Mouse (Mus musculus) neutrophil, adult 5-6 weeks (primary cell): ENCODE measurements around the gene Traf4. TPM values are rescaled to one million over a fixed set of nuclear protein-coding genes. Genes with fewer than 3 reads are reported as not detected.

Experiments
- ATAC-seq: fragments of 151-379, 151-347 bp; 2 replicates; pipeline ENCODE4 v1.8.0; 2017; ENCODE audit warnings: mild to moderate bottlenecking, moderate TSS enrichment; ENCODE audit not compliant: insufficient number of reproducible peaks, poor library complexity, low FRiP score, severe bottlenecking; ENCODE audit errors: extremely low read depth
- total RNA-seq: library from RNA; stranded (forward); fragments of 200-1000 nt; gene quantifications from 2 replicates; pipeline ENCODE4 v1.2.3, GENCODE M21; 2017

Traf4 gene
- total RNA-seq, 1 experiment from 2014 or later, result 9.9 TPM

DNA sequence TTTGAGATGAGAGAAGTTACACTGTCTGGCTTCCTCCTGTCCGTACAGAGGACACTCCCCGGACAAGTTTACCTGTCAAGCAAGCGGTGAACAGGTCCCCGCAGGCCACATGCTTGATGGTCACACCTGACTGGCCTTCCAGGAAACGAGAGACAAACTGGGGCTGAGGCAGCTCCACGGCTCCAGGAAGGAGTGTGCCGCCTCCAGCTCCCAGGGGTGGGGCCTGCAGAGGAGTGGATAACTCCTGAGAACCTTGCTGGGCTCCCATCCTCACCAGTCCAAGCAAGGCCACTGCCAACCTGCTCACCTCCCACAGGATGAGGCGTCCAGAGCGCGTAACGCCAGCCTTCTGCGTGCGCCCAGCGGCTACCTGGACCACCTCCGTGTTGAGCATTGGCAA is 4.9 kb upstream of the Traf4 start:
- no peak for ATAC-seq

DNA sequence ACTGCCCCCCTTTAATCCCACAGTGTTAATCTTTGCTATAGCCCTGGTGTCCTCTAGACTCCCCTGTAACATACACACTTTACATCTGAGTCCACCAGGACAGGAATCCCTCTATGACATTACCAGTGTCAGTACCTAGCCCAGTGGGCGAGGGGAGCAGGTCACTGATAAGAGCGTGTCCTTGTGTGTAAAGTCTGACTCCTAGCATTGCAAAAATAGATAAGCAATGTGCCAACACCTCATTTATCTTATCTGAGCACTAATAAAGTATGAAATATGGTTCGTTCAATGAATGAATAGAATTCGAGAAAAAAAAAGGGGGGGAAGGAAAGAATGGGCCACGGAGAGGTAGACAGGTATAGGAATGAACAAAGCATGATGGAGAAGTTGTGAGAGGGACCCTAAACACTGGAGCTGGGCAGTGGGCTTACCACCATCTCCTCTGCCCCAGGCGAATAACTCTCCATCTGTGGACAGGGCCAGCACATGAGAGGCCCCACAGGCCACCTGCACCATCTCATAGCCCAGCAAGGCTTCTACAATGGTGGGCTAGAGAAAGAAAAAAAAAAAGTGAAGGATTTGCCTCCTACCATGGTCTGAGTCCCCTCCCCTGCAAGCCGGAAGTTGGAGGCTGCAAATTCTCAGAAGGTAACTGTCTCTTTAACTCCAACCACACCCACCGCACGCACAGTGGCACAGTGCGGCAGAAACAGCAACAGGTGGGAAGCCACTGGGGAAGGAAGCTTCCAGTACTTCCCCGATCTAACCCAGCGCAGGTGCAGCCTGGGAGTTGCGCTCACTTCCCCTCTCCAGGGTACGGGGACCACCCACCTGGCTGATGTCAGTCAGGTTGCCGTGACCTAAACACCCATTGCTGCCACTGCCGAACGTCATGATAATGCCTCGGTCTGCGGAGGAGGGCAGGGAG is 3.4 kb upstream of the Traf4 start:
- peak; percentile 44 for ATAC-seq

DNA sequence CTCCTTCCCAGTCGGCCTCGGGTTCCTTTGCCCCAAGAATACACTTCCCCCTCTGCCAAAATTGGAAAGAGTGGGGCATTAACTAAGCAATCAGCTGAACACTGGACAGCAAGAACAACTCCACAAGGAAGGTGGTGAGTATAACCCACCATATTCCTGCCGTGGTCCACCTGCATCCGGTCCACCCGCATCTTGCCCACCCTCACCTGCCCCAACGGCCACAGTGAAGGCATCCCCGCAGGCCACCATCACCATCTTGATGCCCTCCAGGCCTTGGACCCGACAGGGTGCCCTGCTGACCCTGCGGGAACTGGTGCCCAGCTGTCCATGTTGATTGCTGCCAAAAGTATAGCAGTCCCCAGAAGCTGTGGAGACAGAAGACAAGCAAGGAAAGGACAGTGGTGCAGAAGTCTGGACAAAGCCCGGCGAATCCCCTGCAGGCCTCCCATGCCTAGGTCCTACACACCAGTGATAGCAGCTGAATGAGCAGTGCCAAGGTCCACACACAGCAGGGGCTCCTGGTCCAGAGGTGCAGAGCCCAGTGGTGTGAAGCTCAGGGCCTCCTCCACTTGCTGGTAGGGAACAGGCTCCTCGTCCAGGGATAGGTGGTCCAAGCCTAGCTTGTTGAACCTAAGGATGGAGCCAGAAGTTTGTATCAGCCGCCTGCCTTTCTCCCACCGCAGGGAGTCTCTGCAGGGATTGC is 2.0 kb upstream of the Traf4 start:
- no peak for ATAC-seq

DNA sequence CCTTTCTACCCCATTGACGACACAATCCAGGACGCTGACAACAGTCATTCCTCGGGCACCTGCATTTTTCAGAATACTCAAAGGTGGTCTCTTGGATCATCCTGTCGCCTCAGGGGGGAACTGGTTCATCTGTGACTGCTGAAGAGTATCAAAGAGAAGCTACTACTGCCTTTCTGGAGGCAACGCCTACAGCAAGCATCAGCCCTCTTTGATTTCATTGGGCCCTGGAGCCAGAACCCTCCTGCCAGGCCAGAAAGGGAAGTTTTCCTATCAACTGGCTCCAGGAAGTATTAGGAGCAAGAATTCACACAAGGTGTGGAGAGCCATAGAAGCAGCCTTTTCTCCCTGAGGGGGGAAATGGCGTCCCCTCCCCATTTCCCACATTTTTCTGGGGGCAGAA is 1.3 kb upstream of the Traf4 start:
- ATAC-seq, result no peak

DNA sequence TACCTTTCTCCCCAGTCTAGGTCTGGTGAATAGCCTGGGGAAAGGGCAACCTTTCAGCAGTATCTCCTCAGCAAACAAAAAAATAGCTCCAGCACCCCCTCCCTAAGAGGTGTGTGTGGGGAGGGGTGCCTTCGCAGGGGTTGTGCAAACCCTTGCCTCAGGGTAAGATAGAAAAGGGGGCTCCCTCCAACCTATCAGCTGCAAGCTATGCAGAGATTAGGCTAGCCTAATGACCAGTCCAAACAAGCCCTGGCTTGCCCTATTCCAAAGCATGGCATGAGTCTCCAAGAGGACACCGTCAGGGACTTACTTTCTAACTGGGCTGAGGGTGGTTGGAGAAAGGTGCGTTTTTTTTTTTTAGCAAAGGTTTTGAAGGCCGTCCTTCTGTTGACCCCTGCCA is 772 bp upstream of the Traf4 start:
- ATAC-seq, result no peak

DNA sequence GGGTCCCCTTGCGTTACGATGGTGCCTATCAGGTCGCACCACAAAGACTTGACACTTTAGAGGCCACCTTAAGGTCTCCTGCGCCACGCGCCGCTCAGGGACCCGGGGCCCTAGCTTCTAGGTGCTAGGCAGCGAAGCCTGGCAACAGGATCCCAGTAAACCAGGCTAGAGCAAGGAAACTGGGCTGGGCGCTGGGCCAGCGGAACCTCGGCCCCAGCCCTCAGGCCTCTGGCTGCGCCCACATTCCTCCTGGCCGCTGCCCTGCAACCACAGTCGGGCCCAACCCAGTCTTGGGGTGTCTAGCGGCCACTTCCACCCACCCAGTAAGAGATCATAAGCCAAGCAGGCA is 346 bp upstream of the Traf4 start:
- no peak for ATAC-seq

DNA sequence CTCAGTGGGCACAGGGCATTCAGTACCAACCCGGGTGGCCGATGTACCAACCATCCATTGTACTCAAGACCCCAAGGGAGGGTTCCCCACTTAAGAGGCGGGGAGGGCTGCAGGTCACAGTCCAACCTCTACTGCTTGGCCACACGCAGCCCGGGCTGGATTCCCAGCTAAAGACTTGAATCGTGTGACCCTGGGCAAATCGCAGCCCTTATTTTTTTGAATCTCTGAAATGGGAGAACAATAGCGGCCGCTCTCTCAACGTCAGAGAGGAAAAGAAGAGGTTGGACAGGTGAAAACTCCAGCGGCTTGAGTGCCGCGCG is 825 bp downstream of the Traf4 start:
- ATAC-seq, result no peak

DNA sequence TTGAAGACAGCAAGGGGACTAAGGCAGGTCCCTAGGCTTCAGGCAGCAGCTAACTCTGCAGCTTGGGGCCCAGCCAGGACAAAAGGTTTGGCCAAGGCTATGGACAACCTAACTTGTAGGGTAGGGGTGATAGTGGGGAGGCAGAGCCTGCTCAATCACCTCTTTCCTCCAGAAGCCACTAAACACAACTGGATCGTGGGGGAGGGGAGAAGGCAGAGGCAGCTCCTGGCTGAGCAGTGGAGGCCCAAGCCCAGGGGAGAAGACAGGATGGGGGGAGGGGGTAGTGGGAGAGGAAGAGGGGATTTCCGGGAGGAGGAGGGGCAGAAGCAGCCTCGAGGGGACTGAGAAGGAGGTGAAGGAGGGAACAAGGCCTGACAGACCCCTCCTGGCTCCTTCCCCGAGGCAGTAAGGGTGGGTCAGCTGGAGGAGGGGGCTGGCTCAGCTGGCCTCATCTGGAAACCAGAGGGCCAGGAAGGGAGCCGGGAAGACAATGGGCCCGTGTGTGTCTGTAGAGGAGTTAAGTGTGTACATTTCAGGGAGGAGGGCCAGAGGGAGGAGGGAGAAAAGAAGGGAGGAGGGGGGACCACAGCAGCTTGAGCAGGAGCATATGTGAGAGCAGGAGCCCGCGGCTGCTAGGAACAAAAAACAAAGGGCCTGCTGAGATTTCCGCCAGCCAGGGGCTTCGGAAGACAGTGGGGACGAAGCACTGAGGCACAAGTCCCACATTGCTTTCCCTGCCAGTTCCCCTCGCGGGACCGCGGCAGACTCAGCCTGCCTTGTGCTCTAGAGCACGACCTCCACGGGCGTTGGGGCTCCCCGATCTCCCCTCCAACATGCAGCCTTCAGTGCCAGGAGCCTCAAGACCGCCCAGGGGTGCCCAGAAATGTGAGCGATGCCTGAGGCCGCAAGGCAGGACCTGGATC is 1.4 kb downstream of the Traf4 start:
- ATAC-seq, result no peak

DNA sequence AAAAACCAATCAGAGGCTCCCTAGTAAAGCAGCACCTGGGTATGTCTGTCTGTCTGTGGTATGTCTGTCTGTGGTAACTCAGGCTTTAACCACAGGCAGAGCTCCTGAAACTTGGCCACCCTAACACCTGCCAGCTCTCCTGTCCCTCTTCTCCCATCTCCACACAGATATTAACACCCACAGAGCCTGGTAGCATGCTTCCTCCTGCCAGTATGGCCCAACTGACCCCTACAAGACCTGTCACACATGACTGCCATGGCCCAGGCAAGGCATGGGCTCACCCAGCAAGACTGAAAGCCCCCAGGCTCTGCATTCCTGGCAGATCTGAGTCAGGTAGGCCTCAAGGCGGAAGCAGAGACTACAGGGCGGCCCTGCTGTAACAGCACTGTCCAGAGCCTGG is 2.3 kb downstream of the Traf4 start:
- ATAC-seq, result no peak

DNA sequence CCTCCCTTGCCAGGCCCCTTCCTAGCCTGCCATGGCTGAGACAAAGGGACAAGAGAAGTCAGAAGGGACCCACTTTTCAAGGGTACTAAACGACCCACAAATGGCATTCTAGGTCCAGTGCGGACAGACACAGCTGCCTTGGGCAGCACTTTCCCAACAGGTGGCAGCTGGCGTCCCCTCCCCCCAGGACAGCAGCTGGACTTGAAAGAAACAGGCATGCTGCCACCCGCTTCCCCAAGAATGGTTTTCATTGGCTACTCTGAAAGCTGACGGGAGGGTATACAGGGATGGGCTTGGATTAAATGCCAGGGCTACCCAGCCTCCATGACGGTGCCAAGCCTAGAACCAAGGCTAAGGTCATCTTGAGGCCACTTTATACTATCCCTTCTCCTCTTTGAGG is 2.9 kb downstream of the Traf4 start:
- ATAC-seq, result no peak

DNA sequence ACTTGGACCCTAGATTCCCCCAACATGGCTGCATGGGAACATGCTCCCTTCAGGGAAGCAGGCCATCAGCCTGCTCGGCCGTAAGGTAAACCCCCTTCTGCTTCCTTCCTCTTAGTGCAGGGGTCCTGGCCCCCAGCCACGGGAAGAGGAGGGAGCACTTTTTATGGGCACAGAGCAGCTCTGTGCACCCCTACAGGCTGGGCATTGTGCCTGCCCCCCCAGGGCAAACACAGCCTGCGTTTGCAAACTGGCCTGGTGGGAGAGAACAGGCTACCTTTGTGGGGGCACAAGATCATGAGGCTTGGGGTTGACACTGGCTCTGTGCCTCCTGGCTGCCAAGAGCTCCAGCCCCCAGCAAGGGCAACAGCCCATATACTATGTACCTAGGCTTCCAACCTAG is 3.4 kb downstream of the Traf4 start:
- ATAC-seq, result no peak

DNA sequence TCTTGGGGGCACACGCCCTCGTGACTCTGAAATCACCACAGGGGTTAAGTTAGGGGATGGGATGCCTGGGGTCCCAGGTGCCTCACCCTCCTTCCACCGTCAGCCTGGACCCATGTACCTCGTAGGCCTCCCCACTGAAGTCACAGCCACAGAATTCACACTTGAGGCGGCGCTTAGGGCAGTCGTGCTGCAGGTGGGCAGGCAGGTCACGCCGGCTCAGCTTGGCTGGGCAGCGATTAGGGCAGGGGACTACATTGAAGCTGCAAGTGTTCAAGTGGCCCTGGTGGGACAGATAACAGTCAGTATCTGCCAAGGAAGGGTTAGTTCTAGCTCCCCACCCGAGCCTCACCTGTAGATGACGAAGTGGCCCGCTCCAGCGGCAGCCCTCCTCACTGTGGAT is 4.2 kb downstream of the Traf4 start:
- ATAC-seq, result no peak

DNA sequence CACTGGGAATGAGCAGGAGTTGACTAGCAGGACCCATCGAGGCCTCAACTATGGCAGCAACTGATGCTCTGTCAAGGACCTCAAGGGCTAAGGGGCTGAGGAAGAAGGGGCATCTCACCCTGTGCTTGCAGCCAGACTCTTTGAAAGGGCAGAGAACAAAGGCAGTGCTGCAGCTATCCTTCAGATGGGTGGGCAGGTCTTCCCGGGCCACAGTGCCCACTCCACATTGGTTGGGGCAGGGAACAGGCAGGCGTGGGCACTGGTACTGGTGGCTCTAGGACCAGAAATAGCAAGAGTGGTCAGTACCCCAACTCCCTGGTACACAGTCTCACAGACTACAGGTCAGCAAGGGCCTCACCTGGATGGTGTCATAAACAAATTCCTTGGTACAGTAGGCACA is 4.7 kb downstream of the Traf4 start:
- no peak for ATAC-seq

DNA sequence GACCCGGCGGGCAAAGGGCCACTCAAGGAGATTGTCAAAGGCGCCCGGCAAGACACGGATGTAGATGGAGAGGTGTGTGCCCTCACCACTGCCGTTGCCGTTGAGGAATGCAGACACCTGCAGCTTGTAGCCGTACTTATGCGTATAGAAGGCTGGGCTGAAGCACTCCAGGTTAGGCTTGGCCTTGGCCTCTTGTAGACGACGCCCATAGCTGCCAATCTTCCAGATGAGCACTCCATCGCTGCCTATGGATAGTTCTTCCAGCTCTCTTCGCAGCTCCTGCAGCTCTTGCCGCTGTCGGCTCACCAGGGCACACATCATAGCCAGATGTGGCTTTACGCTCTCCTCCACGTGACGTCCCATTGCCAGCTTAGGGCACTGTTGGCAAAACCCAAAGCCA is 5.2 kb downstream of the Traf4 start:
- ATAC-seq, result no peak

DNA sequence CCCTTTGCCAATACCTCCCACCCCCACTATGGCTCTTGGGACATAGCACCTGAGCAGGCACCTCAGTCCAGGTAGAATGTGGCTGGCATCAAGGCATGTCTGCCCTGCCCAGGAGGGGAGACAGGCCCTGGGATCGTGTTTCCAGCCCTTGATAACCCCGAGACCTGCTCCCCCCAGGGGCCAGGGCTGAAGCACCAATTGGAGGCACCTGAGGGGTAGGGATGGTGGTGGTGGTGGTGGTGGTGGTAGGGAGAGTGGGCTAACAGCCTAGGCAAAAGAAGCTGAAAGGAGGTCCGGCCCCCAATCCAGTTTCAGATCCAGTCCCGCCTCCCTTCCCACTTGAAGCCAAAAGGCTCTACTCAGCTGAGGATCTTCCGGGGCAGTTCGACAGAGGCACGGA is 5.8 kb downstream of the Traf4 start:
- no peak for ATAC-seq

DNA sequence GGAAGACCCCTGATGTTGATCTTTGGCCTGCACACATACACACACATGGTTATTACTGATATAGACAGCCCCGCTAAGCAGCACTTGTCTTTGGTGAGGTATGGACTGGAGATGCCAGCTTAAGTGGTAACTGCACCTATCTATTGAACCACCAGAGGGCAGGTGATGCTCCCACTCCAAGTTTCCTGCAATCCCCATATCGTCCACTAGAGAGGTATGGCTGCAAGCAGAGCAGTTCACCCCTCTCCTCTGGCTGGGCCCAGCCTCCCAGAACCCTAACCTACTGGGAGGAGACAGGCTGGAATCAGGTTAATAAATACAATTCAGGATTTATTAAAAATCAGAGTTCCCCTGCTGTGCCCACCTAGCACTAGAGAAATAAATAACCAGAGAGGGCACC is 6.3 kb downstream of the Traf4 start:
- ATAC-seq, result peak; percentile 91

DNA sequence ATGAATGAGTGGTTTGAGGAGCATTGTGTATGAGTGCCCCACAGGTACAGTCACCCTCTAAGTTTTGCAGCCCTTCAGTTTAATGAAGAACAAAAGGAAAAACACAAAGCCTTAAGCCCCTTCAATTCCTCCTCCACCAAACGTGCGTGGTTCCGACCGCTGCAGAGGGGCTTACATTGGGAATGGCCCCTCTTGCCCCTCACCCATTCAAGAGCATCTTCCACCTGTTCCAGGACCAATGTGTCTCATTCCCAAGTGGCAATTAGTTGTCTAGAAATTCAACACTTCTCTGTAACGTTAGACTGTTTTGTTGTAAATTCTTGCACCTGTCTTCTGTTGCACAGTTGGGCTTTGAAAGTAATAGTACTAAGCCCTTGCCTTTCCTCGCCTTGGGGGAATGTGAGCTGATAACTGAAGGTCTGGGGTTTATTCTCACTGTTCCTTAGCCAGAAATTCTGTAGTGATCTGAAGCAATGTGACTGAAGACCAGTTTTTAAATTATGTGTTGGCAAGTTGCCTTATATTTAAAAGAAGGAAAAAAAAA is 9.2 kb downstream of the Traf4 start:
- no peak for ATAC-seq

DNA sequence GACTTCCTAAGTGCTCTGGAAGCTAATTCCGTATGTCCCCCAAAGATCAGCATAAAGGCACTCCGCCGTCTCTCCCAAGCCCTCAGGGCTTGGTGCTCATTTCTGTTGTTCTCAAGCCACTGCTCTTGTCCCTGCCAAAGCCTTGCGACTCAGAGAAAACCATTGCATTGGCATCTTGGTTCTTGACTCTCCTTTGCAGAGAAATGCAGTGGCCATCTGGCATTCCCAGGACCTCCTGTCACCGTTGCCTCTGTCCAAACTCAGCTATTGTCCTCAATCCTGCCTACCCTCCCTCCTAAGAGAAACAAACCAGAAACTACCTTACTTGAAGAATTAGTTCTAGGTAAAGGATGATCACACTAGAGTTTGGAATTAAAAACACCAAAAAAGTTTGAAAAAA is 9.7 kb downstream of the Traf4 start:
- ATAC-seq, result no peak

DNA sequence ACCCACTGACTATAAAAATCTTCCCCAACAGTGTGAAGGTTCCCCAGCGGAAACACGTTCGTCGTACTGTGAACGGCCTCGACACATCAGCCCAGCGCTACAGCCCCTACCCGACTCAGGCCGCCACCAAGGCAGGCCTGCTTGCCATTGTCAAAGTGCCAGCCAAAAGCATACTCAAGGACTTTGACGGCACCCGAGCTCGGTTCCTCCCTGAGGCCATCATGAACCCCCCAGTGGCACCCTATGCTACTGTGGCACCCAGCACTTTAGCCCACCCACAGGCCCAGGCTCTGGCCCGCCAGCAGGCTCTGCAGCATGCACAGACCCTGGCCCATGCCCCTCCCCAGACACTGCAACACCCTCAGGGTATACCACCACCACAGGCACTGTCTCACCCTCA is 11.6 kb downstream of the Traf4 start:
- ATAC-seq, result no peak
